Mouse (Mus musculus) limb, embryonic 15.5 days (tissue): Measurements from ENCODE around the gene Gpam. TPM values are rescaled to one million over a fixed set of nuclear protein-coding genes. Genes with fewer than 3 reads are reported as not detected.

ENCODE experiments used
- ATAC-seq: fragments of 200-750 bp; cut with Nextera tagmentation; 2 replicates; pipeline ENCODE4 v1.8.0; 2017; ENCODE audit warnings: low read depth, moderate TSS enrichment; ENCODE audit not compliant: insufficient number of reproducible peaks, low FRiP score, low TSS enrichment
- H3K27ac ChIP-seq: fragments of 300-500 bp; sonication (generic); 2 replicates; pipeline ENCODE4 v1.5.1; 2015; ENCODE audit warnings: moderate library complexity, mild to moderate bottlenecking, inconsistent platforms
- H3K27me3 ChIP-seq: fragments of 300-500 bp; sonication (generic); 2 replicates; pipeline ENCODE4 v1.6.1; 2015; ENCODE audit warnings: inconsistent platforms
- H3K36me3 ChIP-seq: fragments of 300-500 bp; sonication (generic); 2 replicates; pipeline ENCODE4 v1.6.1; 2015; ENCODE audit warnings: inconsistent platforms
- H3K4me1 ChIP-seq: fragments of 300-500 bp; sonication (generic); 2 replicates; pipeline ENCODE4 v1.6.1; 2015; ENCODE audit warnings: inconsistent platforms
- H3K4me2 ChIP-seq: fragments of 300-500 bp; sonication (generic); 2 replicates; pipeline ENCODE4 v1.6.1; 2015; ENCODE audit warnings: mild to moderate bottlenecking, inconsistent platforms
- H3K4me3 ChIP-seq: fragments of 300-500 bp; sonication (generic); 2 replicates; pipeline ENCODE4 v1.5.1; 2015; ENCODE audit warnings: mild to moderate bottlenecking, inconsistent platforms
- H3K9ac ChIP-seq: fragments of 300-500 bp; sonication (generic); 2 replicates; pipeline ENCODE4 v1.6.1; 2015; ENCODE audit warnings: inconsistent platforms
- H3K9me3 ChIP-seq: fragments of 300-500 bp; sonication (generic); 2 replicates; pipeline ENCODE4 v1.6.1; 2016; ENCODE audit warnings: inconsistent platforms
- WGBS: fragments of 180-500 bp; shearing (Covaris S2); methylation state at CpG from one replicate; pipeline ENCODE4 v1.1.7; 2015; 5-methylcytosine and 5-hydroxymethylcytosine counted together
- polyA plus RNA-seq: library from polyadenylated mRNA; unstranded; fragments of >200 nt; fragmentation: Nextera tagmentation; extraction: Ambion mirVana; gene quantifications from 2 replicates; pipeline ENCODE4 v1.2.1, GENCODE M21; 2015

Gpam gene
- polyA plus RNA-seq, 1 experiment from 2014 or later: 15.8 TPM

DNA sequence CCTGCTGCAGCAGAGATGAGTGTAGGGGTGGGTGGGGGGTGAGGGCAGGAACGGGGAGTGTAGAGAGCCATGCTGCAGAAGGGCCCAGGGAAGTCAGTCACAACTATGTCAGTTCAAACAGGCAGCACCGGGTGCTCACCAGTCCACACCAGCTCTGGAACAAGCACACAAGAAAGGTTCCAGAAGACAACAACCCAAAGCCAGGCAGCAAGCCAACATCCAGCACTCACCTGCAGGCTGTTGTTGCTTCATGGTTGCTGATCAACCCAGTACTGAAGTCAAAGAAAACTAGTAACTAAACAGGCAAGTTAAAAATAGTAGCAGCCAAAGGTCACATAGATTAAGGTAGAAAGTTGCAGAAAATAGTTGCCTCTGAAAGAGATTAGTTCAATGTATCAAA lies 7.5 kb downstream of the Gpam start:
- Histone ChIP-seq H3K36me3 (no peaks in the 10 kb centered on the region), H3K9ac (no peak overlapping the region), H3K27ac (no peak overlapping the region), H3K27me3 (no peaks in the 10 kb centered on the region), H3K4me2 (no peak overlapping the region), H3K9me3 (no peaks in the 10 kb centered on the region), H3K4me1 (no peaks in the 10 kb centered on the region), H3K4me3 (no peak overlapping the region)
- ATAC-seq: no peak
- WGBS: 50% methylated on average over 2 of the region's 2 CpGs

DNA sequence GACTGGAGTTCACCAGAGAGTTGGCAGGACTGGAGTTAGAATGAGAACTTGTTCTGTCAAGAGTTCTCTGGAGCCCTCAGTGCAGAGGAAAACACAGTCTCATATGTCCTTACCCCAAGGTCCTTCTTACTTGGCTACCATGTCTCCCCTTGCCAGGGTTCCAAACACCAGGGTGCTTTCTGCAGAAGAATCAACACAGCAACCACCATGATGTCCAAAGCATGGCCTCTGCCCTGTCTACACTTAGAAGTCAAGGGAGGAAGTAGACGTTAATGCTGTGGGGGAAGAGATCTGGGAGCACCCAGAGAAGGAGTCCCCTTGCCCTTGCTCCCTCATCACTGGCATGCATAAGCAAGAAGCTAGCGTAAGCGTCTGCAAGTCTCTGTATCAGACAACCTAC lies 9.0 kb downstream of the Gpam start:
- no peak overlapping the region for H3K9ac ChIP-seq
- H3K9me3 ChIP-seq: no peaks in the 10 kb centered on the region
- no peak for ATAC-seq
- H3K27ac ChIP-seq: no peak overlapping the region
- H3K36me3 ChIP-seq: no peaks in the 10 kb centered on the region
- WGBS: 89% methylated on average over 3 of the region's 3 CpGs
- H3K4me2 ChIP-seq: no peak overlapping the region
- H3K4me1 ChIP-seq: no peaks in the 10 kb centered on the region
- H3K4me3 ChIP-seq: no peak overlapping the region
- no peaks in the 10 kb centered on the region for H3K27me3 ChIP-seq

DNA sequence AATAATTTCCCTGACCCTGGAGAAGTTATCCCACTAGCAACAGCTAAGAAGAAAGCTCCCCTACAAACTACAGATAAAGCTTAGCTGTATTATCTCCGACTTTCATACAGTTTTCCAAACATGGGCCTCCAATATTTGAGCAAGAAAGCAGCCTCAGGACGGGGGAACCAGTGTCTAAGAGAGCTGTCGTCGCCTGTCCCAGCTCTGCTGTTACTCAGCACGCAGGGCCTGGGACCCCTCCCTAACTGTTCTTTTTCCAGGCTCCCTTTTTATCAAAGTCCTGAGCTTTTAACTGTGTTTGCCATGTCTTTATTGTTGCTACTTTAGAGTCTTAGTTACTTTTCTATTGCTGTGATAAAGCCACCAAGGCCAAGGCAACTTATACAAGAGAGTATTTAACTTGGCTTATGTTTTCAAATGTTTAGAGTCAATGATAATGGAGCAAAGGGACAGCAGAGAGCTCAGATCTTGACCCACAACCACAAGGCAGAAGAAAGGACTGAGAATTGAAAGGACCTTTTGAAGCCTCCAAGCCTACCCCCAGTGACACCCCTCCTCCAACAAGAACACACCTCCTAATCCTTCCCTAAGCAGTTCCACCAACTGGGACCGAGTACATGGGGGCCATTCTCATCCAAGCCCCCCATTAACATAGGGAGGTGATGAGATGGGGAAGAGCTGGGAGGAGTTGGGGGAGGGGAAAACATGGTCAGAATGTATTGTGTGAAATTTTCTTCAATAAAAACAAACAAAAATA lies 9.8 kb downstream of the Gpam start:
- Histone ChIP-seq H3K4me2 (no peak overlapping the region), H3K27me3 (no peaks in the 10 kb centered on the region), H3K9ac (no peak overlapping the region), H3K9me3 (no peaks in the 10 kb centered on the region), H3K4me3 (no peak overlapping the region), H3K4me1 (no peaks in the 10 kb centered on the region), H3K27ac (no peak overlapping the region), H3K36me3 (no peaks in the 10 kb centered on the region)
- 72% methylated on average over 6 of the region's 6 CpGs for WGBS
- no peak for ATAC-seq

DNA sequence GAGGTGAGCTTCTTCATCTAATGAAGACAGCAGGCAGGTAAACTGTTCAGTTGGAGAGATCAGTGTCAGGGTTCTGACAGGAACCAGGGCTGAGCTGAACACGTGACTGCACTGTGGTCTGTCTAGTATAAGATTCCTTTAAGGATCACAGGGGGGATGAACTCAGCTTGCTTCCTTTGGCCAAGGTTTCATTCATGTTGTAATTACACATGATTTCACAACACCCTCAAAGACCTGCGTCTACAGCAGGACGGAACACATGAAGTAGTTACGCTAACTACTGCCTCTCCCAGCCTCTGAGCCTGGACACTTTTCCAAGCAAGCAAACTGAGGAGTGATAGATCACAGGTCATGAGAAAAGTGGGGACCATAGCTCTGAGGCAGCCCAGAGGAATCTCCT lies 11.5 kb downstream of the Gpam start:
- Histone ChIP-seq H3K4me3 (no peak overlapping the region), H3K4me2 (no peak overlapping the region), H3K27ac (no peak overlapping the region), H3K4me1 (no peaks in the 10 kb centered on the region), H3K36me3 (no peaks in the 10 kb centered on the region), H3K9me3 (no peaks in the 10 kb centered on the region), H3K9ac (no peak overlapping the region), H3K27me3 (no peaks in the 10 kb centered on the region)
- 84% methylated on average over 4 of the region's 4 CpGs for WGBS
- no peak for ATAC-seq

DNA sequence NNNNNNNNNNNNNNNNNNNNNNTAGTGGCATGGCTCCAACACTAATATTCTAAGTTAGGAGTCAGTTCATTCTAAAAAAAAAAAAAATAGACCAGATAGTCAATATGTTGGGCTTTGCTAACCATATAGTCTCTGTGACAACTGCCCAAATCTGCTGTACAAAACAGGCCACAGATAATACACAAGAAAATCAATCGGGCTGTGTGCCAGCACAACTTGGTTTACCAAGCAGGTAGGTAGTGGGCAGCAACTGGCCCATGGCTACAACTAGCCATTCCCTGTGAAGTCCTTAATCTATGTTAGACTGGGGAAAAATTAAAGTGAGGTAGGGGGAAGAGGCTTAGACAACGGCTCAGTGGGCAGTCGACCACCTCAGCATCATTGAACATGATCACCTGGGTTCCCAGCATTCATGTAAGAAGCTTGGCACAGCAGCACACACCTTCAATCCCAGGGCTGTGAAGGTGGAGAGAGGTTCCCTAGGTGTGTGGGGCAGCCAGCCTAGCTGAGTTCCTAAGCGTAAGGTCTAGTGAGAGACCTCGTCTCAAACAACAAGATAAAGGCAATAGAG lies 12.1 kb downstream of the Gpam start:
- Histone ChIP-seq H3K27me3 (no peaks in the 10 kb centered on the region), H3K4me3 (no peak overlapping the region), H3K9me3 (no peaks in the 10 kb centered on the region), H3K9ac (no peak overlapping the region), H3K27ac (no peak overlapping the region), H3K4me2 (no peak overlapping the region), H3K4me1 (no peaks in the 10 kb centered on the region), H3K36me3 (no peaks in the 10 kb centered on the region)
- 88% methylated on average over 5 of the region's 5 CpGs for WGBS
- ATAC-seq: no peak

DNA sequence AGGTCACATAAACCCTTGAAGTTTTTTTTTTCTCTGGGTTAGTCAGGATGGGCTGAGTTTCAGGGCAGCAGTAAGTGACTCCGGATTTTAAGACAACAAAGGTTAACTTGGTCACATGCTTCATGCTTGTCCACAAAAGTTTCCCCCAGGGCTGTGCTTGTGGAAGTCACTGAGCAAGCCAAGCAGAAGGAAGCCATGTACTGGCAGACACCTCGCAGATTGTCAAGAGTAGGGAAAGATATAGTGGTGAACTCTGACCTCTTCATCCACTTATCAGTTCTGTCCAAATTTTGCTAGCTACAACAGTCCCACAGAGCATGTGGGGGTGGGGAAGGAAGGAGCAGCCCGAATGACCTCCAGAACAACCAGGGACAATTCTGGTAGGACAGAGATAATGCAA lies 19.1 kb downstream of the Gpam start:
- no peak overlapping the region for H3K4me3 ChIP-seq
- no peak overlapping the region for H3K4me2 ChIP-seq
- H3K27ac ChIP-seq: no peak overlapping the region
- H3K36me3 ChIP-seq: no peaks in the 10 kb centered on the region
- no peak overlapping the region for H3K9ac ChIP-seq
- H3K27me3 ChIP-seq: no peaks in the 10 kb centered on the region
- ATAC-seq: no peak
- H3K4me1 ChIP-seq: no peaks in the 10 kb centered on the region
- WGBS: 52% methylated on average over 3 of the region's 3 CpGs
- H3K9me3 ChIP-seq: no peaks in the 10 kb centered on the region

DNA sequence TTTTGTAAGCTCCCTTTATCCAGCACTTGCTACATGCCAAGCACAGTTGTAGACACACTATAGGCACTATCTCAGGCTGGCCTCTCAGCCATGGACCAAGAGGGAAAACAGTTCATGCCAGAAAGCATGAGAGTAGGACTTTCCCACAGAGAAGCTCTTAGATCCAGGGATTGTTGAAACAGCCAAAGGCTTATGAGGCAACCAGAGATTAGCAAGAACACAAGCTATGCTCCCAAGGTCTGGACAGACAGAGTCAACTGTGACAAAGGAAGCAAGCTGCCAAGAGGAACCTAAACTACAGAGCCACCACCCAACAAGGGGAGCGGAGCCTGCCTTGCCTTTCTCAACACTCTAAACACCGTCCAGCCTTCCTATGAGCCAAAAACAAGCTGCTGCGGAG lies 21.1 kb downstream of the Gpam start:
- ATAC-seq: no peak
- Histone ChIP-seq H3K4me1 (no peaks in the 10 kb centered on the region), H3K9ac (no peak overlapping the region), H3K36me3 (no peaks in the 10 kb centered on the region), H3K27me3 (no peaks in the 10 kb centered on the region), H3K9me3 (no peaks in the 10 kb centered on the region), H3K4me2 (no peak overlapping the region), H3K4me3 (no peak overlapping the region), H3K27ac (no peak overlapping the region)
- WGBS: 86% methylated on average over 3 of the region's 3 CpGs

DNA sequence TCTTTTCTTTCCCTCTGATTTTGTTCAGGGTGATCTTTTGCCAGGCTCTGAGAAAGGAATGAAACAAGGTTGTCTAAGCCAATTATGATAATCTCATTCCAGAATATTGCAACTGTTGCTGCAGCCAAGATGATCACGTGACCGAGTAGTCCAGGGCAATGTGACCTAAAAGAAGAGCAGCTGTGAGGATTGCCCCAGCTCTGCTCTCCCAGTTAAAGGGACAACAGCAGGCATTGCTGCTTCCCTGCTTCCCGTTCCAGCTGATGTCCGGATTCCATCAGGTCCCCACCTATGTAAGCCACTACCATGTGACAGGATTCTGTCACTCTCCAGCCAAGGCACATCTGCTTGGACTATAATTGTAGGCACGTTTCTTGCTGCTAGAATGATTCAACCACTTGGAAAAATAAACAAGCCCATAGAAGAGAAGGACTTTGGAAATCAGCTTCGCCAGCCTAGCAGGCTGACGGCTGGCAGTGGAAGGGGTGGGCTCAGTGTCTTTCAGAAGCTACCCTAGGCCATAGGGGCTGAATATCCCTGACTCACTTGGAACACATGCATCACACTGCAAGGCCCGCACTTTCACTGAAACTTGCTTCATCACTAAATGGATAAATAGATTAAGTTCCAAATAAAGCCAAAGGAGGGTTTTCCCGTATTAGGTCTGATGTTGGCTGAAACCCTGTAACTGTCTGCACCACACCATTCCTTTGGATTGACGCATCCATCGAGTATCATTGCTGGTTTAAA lies 23.8 kb downstream of the Gpam start:
- Histone ChIP-seq H3K4me2 (no peak overlapping the region), H3K4me1 (peaks cover 9% of the 10 kb centered on the region), H3K27ac (no peak overlapping the region), H3K9ac (no peak overlapping the region), H3K36me3 (no peaks in the 10 kb centered on the region), H3K4me3 (no peak overlapping the region), H3K9me3 (no peaks in the 10 kb centered on the region), H3K27me3 (no peaks in the 10 kb centered on the region)
- WGBS: 65% methylated on average over 11 of the region's 11 CpGs
- no peak for ATAC-seq

DNA sequence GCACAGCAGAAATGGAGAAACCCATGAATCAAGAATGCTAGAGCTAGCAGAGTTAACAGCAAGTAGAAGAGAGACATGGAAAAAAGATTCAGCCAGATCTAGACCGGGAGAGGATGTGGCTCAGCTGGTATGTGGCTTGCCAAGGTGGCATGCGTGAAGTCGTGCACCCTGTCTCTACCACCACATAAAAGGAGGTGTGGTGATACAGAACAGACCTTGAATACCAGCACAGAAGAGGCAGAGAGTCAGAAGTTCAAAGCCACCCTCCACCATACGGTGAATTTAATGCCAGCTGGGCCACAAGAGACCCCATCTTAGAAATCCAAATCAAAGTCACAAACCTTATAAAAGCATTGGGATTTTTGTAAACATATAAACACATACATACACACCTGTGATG lies 25.4 kb downstream of the Gpam start:
- Histone ChIP-seq H3K9me3 (no peaks in the 10 kb centered on the region), H3K27me3 (no peaks in the 10 kb centered on the region), H3K4me3 (no peak overlapping the region), H3K4me1 (peaks cover 10% of the 10 kb centered on the region), H3K4me2 (no peak overlapping the region), H3K36me3 (no peaks in the 10 kb centered on the region), H3K9ac (no peak overlapping the region), H3K27ac (no peak overlapping the region)
- 69% methylated on average over 4 of the region's 4 CpGs for WGBS
- no peak for ATAC-seq

DNA sequence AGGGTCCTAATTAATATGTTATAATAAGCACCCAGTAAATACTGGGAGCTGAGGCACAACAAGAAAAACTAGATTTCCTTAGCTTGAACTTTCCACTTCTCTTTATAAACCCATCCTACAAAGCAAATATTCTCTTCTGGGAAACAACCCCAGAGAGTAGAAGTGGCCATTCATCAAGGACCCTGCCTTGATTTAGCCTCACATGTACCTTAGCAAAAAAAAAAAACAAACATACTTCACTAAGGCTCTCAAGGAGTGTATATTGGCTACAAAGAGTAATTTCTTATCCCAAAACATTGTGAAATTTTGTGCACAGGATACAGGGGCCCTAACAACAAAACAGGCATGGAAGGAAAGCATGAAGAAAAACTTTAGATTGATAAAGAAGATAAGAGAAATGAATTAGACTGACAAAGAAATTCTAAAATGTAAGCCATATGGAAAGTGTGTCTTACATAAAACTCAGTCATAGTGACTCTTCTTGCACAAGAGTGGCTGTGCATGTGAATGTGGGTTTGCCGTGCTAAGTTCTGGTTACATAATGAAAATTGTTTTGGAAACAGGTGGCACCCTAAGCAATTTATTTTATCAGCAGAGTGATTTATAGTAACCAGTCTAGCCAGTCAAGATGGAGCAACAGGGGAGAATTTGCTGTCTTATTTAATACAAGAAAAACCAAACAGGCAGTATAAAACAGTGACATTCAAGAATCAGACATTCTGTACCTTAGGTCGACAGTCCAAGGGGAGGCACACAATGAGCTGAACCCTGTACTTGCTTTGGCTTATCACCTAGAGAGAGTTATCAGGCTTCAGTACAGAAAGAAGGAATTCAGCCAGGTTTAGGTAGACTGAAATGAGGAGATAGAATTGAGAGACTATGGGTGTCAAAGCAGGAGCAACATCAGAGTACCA lies 26.6 kb downstream of the Gpam start:
- H3K4me1 ChIP-seq: peaks cover 10% of the 10 kb centered on the region
- peak overlapping the region; percentile 85 for H3K27ac ChIP-seq
- WGBS: 63% methylated on average over 2 of the region's 2 CpGs
- H3K27me3 ChIP-seq: no peaks in the 10 kb centered on the region
- H3K4me3 ChIP-seq: peak overlapping the region; percentile 84
- peak overlapping the region; percentile 75 for H3K4me2 ChIP-seq
- ATAC-seq: no peak
- no peaks in the 10 kb centered on the region for H3K9me3 ChIP-seq
- H3K9ac ChIP-seq: peak overlapping the region; percentile 89
- peaks cover 8% of the 10 kb centered on the region; the same call in 1 of the 2 replicates for H3K36me3 ChIP-seq

DNA sequence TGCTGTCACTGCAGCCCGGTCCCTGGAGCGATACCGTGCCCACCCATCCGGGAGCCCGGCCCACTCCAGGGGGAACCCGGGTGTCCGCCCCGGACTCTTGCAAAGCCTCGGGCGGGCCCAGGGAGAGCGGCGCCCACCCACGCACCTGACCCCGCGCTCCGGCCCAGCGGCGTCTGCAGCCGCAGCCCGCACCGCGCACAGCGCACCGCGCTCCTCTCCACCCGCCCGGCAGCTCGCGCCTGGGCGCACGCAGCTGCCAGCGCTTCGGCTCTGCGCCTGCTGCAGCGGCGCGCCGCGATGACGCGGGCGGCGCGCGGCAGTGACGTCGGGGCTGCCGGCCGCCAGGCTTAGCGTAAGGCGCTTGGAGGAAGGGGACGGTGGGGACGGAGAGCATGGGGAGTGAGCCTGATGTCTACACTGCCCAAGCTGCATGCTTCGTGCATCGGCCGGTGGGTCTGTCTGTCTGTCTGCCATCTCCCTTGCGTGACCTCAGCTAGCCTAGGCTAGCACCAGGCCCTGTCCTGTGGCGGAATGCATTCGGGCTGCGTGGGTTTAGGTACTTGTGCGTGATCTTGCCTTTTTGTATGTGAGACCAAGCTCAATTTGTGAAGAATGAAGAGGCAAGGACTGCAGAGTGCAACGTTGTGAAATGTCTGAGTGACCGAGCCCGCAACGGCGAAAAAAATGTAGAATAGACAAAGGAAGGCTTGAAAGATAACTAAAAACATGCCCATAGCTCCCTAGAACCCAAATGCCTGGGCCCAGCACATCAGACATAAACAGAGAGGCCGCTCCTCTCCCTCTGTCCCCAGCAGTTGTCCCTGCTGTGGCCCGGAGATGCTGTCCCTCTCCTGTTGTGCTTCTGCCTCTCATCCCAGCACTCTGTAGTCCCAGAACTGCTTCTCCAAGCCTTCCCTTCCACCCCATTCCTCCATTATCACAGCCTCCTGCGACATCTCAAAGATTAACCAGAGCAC lies 27.6 kb downstream of the Gpam start:
- WGBS: under 1% methylated on average over 66 of the region's 69 CpGs
- H3K27me3 ChIP-seq: no peaks in the 10 kb centered on the region

More for the DNA sequence above, 27.6 kb downstream of the Gpam start:
- H3K9ac ChIP-seq: peak overlapping the region; percentile 89
- peak; percentile 80 for ATAC-seq
- H3K4me3 ChIP-seq: peak overlapping the region; percentile 84
- H3K9me3 ChIP-seq: no peaks in the 10 kb centered on the region
- peaks cover 9% of the 10 kb centered on the region; the same call in 1 of the 2 replicates for H3K36me3 ChIP-seq
- H3K4me2 ChIP-seq: peak overlapping the region; percentile 75
- peak overlapping the region; percentile 85 for H3K27ac ChIP-seq
- peaks cover 10% of the 10 kb centered on the region for H3K4me1 ChIP-seq
